Mouse (Mus musculus): ENCODE measurements around the gene Ncapg. TPM values are rescaled to one million over a fixed set of nuclear protein-coding genes. Genes with fewer than 3 reads are reported as not detected.

Ncapg gene
- polyA plus RNA-seq, 1 experiment from 2014 or later: 59.9 TPM

- Histone ChIP-seq H3K4me1 (no peaks in the 10 kb centered on the region), H3K9ac (no peak overlapping the region), H3K27ac (no peak overlapping the region), H3K27me3 (replicated peaks) (no peaks in the 10 kb centered on the region), H3K4me2 (no peak overlapping the region), H3K9me3 (replicated peaks) (no peaks in the 10 kb centered on the region), H3K4me3 (no peak overlapping the region), H3K36me3 (no peaks in the 10 kb centered on the region)
- no peak for ATAC-seq
- 36% methylated on average over 6 of the region's 6 CpGs for WGBS (ENCODE audit: insufficient replicate concordance)
Observed at GRCm38 (mm10) chr5:45718848-45719488, 49.2 kb downstream of the Ncapg start.

- ATAC-seq: no peak
- no peak overlapping the region for H3K27ac ChIP-seq
- H3K4me3 ChIP-seq: no peak overlapping the region
- H3K27me3 ChIP-seq (replicated peaks): no peaks in the 10 kb centered on the region
- WGBS (ENCODE audit: insufficient replicate concordance): 75% methylated on average over 2 of the region's 2 CpGs
- H3K4me1 ChIP-seq: no peaks in the 10 kb centered on the region
- H3K36me3 ChIP-seq: peaks cover 11% of the 10 kb centered on the region; the same call in 1 of the 2 replicates
- no peak overlapping the region for H3K9ac ChIP-seq
- H3K4me2 ChIP-seq: no peak overlapping the region
- no peaks in the 10 kb centered on the region for H3K9me3 ChIP-seq (replicated peaks)
Observed at GRCm38 (mm10) chr5:45733751-45734150, 64.0 kb downstream of the Ncapg start.

GRCm38 (mm10) chr5:45737911-45738310, 68.2 kb downstream of the Ncapg start:
- WGBS (ENCODE audit: insufficient replicate concordance): 85% methylated on average over 1 of the region's 1 CpGs
- no peaks in the 10 kb centered on the region for H3K27me3 ChIP-seq (replicated peaks)
- no peak overlapping the region for H3K9ac ChIP-seq
- H3K36me3 ChIP-seq: peaks cover 18% of the 10 kb centered on the region
- H3K4me1 ChIP-seq: no peaks in the 10 kb centered on the region
- ATAC-seq: no peak
- no peak overlapping the region for H3K4me3 ChIP-seq
- no peak overlapping the region for H3K27ac ChIP-seq
- H3K4me2 ChIP-seq: no peak overlapping the region
- H3K9me3 ChIP-seq (replicated peaks): no peaks in the 10 kb centered on the region

Other genes starting within 250 kb of the Ncapg start
- 74.1 and 77.6 TPM in 2 replicates for gene Qdpr, start 219.7 kb upstream of the Ncapg start, polyA plus RNA-seq (2016; fragmentation: Nextera tagmentation; extraction: Ambion mirVana)
- not detected in 2 replicates for gene Clrn2, start 216.2 kb upstream of the Ncapg start, polyA plus RNA-seq (2016; fragmentation: Nextera tagmentation; extraction: Ambion mirVana)
- gene Lap3, start 176.5 kb upstream of the Ncapg start, polyA plus RNA-seq (2016; fragmentation: Nextera tagmentation; extraction: Ambion mirVana): 67.2 and 69.0 TPM in 2 replicates
- gene Med28, start 149.7 kb upstream of the Ncapg start, polyA plus RNA-seq (2016; fragmentation: Nextera tagmentation; extraction: Ambion mirVana): 138 TPM in 2 replicates
- 0.18 and 0.29 TPM in 2 replicates for gene Fam184b, start 30.3 kb upstream of the Ncapg start, polyA plus RNA-seq (2016; fragmentation: Nextera tagmentation; extraction: Ambion mirVana)
- 9.4 and 9.7 TPM in 2 replicates for gene Lcorl, start 187.7 kb downstream of the Ncapg start, polyA plus RNA-seq (2016; fragmentation: Nextera tagmentation; extraction: Ambion mirVana)

Measured in liver, embryonic 12.5 days (tissue).